Mouse (Mus musculus) intestine, postnatal 0 days (tissue): ENCODE data around the gene Prkcsh. TPM values are rescaled to one million over a fixed set of nuclear protein-coding genes. Genes with fewer than 3 reads are reported as not detected.

Source experiments
- ATAC-seq: fragments of 200-750 bp; cut with Nextera tagmentation; 2 replicates; pipeline ENCODE4 v1.8.0; 2017; ENCODE audit warnings: mild to moderate bottlenecking, moderate TSS enrichment, moderate library complexity
- H3K27ac ChIP-seq: fragments of 300-500 bp; sonication (generic); 2 replicates; pipeline ENCODE4 v1.5.1; 2014; ENCODE audit warnings: mild to moderate bottlenecking, low read depth, low read length, moderate library complexity
- H3K27me3 ChIP-seq: fragments of 300-500 bp; sonication (generic); replicated peaks from 2 replicates; pipeline ENCODE4 v1.6.1; 2014; ENCODE audit warnings: low read length, mixed read lengths; ENCODE audit not compliant: control insufficient read depth, insufficient read depth
- H3K36me3 ChIP-seq: fragments of 300-500 bp; sonication (generic); 2 replicates; pipeline ENCODE4 v1.6.1; 2014; ENCODE audit warnings: mild to moderate bottlenecking, moderate library complexity; ENCODE audit not compliant: control insufficient read depth, insufficient read depth
- H3K4me1 ChIP-seq: fragments of 300-500 bp; sonication (generic); replicated peaks from 2 replicates; pipeline ENCODE4 v1.6.1; 2014; ENCODE audit warnings: antibody characterized with exemption, low read length, mixed read lengths; ENCODE audit not compliant: control insufficient read depth, insufficient read depth
- H3K4me2 ChIP-seq: fragments of 300-500 bp; sonication (generic); replicated peaks from 2 replicates; pipeline ENCODE4 v1.6.1; 2014; ENCODE audit warnings: low read depth, mild to moderate bottlenecking, moderate library complexity
- H3K4me3 ChIP-seq: fragments of 300-500 bp; sonication (generic); 2 replicates; pipeline ENCODE4 v1.5.1; 2014; ENCODE audit warnings: low read depth, low read length
- H3K9ac ChIP-seq: fragments of 300-500 bp; sonication (generic); 2 replicates; pipeline ENCODE4 v1.6.1; 2014; ENCODE audit warnings: mild to moderate bottlenecking, low read depth, low read length
- H3K9me3 ChIP-seq: fragments of 300-500 bp; sonication (generic); 2 replicates; pipeline ENCODE4 v1.6.1; 2016; ENCODE audit warnings: mixed run types; ENCODE audit not compliant: control insufficient read depth
- CTCF ChIP-seq: sonication (generic); IDR thresholded peaks from 2 replicates; pipeline ENCODE4 v1.5.1; 2016; ENCODE audit warnings: low read depth, mild to moderate bottlenecking, control low read depth, antibody characterized with exemption, moderate library complexity
- WGBS: fragments of 180-500 bp; shearing (Covaris S2); extraction: QIAGEN DNeasy Blood & Tissue Kit; methylation state at CpG from one replicate; pipeline ENCODE4 v1.1.7; 2014; 5-methylcytosine and 5-hydroxymethylcytosine counted together
- polyA plus RNA-seq: library from polyadenylated mRNA; unstranded; fragments of >200 nt; fragmentation: Nextera tagmentation; extraction: Ambion mirVana; gene quantifications from 2 replicates; pipeline ENCODE4 v1.2.1, GENCODE M21; 2015

The Prkcsh gene
- 98.6 and 104 TPM in 2 replicates for polyA plus RNA-seq

DNA sequence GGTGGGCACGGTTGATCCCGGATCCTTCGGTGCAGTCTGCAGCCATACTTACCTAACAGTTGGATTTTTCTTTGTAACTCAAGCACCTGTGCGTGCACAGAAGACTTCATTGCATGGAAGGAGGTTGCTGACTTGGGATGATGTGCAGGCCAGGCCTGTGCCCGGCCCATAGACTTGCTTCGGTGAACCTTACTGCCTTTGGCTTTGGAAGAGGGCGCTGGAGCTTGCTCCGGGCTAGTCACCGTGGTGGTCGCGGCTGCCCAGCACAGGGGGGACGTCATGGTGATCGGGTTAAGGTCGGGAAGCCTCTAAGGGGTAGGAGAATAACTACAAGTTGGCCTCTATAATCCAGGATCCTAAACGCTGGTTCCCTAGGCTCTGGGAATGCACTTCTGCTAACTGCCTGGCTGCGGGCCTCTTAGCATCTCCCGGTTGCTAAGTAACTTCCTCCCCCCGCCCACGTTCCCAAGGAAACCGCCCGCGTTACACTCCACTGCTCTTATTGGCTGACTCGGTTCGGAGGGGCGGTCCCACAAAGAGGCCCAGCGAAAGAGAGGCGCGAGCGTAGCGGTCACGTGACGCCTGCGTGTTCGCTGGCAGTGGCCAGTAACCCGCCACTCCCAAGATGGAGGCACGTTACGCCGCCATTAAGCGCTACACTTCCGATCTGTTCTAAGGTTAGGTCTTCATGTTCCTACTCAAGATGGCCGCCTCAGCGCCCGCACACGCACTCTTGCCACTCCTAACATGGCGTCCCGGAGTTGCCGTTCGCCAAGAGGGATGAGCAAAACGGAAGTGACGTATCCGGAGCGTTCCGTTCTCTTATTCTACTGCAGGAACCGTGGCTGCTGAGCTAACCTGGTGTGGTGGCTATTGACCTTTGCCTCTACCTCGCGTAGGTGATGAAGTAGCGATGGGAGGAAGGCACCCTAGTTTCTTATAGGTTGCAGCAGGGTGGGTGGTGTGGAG, at the start of gene Prkcsh, which contains the start of gene Ccdc151:
Gene Prkcsh (plus strand): TSS at position 613 of the 969 bp plus-strand sequence.
Gene Ccdc151 (minus strand): TSS at position 441 of the 969 bp plus-strand sequence.
- H3K4me3 ChIP-seq, result peak within 1 kb of the TSS; percentile 70
- H3K4me2 ChIP-seq, result peak within 1 kb of the TSS; percentile 80
- ATAC-seq, result peak; percentile 99
- peaks cover 4% of the 10 kb centered on the region for H3K4me1 ChIP-seq
- H3K27me3 ChIP-seq, result no peaks in the 10 kb centered on the region
- peak within 1 kb of the TSS; percentile 82 for H3K27ac ChIP-seq
- WGBS, result 7% methylated on average over 57 of the region's 57 CpGs
- TF ChIP-seq CTCF, result no peak
- H3K36me3 ChIP-seq, result peaks cover 29% of the 10 kb centered on the region
- H3K9ac ChIP-seq, result peak within 1 kb of the TSS; percentile 59
- H3K9me3 ChIP-seq, result no peaks in the 10 kb centered on the region

DNA sequence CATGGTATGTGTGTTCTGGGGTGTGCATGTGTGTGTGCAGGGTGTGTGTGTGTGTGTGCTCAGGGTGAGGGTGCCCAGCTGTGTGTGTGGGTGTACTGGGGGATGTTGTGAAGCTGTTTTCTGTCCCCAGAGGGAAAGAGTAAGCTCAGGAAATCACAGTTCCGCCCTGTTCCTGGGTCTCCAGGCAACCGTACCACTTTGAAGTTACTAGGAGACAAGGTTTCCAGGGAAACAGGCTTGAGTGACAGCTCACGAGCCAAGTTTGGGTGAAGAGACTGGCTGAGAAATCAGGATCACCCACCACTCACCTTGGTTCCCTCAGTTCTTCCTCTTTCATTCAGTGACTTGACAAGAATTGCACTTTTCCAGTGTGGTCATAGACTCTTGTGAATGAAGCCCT, 49.0 kb upstream of the Prkcsh start:
- no peak for TF ChIP-seq CTCF
- no peak overlapping the region for H3K9ac ChIP-seq
- 18% methylated on average over 3 of the region's 3 CpGs for WGBS
- H3K36me3 ChIP-seq, result no peaks in the 10 kb centered on the region
- H3K27me3 ChIP-seq, result no peaks in the 10 kb centered on the region
- ATAC-seq, result no peak
- no peak overlapping the region for H3K4me3 ChIP-seq
- no peak overlapping the region for H3K4me2 ChIP-seq
- no peaks in the 10 kb centered on the region for H3K4me1 ChIP-seq
- H3K27ac ChIP-seq, result no peak overlapping the region
- no peaks in the 10 kb centered on the region for H3K9me3 ChIP-seq

DNA sequence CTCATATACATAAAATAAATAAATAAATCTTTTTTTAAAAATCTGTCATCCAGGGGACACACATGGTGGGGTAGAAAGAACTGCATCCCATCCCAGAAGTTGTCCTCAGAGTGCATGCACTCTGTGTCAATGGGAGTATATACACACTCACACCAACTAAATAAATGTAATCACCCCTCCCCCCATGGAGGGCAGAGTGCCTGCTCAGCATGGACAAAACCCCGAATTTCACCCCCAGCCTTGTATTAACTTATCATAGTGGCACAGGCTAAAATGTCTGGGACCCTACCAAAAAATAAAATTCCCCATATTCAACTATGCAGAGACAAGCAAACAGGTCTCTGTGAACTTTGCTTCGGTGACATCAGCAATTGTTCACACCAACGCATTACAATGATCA, 48.0 kb upstream of the Prkcsh start:
- Histone ChIP-seq H3K4me2 (peak overlapping the region; percentile 53; the same call in 1 of the 2 replicates), H3K27me3 (no peaks in the 10 kb centered on the region; the same call in 1 of the 2 replicates), H3K9me3 (no peaks in the 10 kb centered on the region), H3K9ac (no peak overlapping the region), H3K4me1 (no peaks in the 10 kb centered on the region), H3K27ac (no peak overlapping the region), H3K36me3 (no peaks in the 10 kb centered on the region), H3K4me3 (no peak overlapping the region)
- ATAC-seq, result no peak
- 59% methylated on average over 3 of the region's 3 CpGs for WGBS
- no peak for TF ChIP-seq CTCF

DNA sequence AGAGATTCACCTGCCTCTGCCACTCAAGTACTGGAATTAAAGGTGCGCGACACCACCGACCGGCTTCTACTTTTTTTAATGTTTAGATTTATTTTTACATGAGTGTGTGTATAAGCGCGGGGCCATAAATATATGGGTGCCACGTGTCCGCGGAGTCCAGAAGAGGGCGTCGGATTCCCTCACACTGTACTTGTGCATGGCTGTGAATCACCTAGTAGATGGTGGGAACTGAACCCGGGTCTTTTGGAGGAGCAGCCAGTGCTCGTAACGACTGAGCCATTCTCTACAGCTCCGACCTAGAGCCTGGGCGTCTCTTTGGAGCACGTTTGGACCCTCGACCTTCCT, 47.4 kb upstream of the Prkcsh start:
- Histone ChIP-seq H3K36me3 (no peaks in the 10 kb centered on the region), H3K9ac (no peak overlapping the region), H3K4me3 (peak overlapping the region; percentile 67), H3K27ac (peak overlapping the region; percentile 1; the same call in 1 of the 2 replicates), H3K9me3 (no peaks in the 10 kb centered on the region), H3K4me2 (peak overlapping the region; percentile 53), H3K27me3 (peaks cover under 1% of the 10 kb centered on the region; the same call in 1 of the 2 replicates), H3K4me1 (no peaks in the 10 kb centered on the region)
- TF ChIP-seq CTCF, result peak; percentile 62
- under 1% methylated on average over 18 of the region's 18 CpGs for WGBS
- ATAC-seq, result peak; percentile 50

DNA sequence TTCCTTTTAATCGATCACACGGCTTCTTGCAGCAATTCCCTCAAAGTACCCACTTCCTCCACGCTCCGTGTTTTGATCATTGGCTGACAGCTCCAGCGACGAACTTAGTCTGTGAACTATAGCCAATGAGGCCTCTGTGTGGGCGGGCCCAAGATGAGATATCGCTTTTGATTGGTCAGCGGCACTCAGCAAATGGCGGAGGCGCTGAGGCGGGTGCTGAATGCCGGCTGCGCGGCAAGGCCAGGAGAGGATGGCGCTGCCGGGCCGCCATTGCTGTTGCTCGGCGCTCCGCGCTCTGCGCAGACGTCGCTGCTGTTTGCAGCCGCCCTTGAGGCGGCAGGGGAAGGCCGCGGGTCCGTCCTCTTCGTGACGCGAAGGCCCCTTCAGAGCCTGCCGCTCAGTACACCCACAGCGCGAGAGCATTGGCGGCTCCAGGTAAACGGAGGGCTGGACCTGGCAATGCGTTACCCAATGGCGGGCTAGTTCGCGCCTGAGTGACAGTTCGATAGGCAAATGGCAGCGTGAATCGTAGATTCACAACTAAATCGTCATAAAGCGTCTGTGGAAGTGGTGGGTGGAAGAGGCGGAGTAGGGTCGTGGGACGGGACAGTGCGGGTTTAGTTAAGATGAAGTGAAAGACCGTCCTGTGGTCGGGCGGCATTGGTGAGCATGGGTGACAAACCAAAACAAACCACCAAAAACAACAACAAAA, 46.9 kb upstream of the Prkcsh start, which contains the start of gene Swsap1:
Gene Swsap1 (plus strand): TSS at position 186 of the 712 bp plus-strand sequence.
- H3K27ac ChIP-seq, result peak within 1 kb of the TSS; percentile 85
- peak within 1 kb of the TSS; percentile 53 for H3K4me2 ChIP-seq
- TF ChIP-seq CTCF, result no peak
- no peaks in the 10 kb centered on the region for H3K36me3 ChIP-seq
- peaks cover 6% of the 10 kb centered on the region; the same call in 1 of the 2 replicates for H3K27me3 ChIP-seq
- H3K4me3 ChIP-seq, result peak within 1 kb of the TSS; percentile 67
- H3K4me1 ChIP-seq, result no peaks in the 10 kb centered on the region
- H3K9ac ChIP-seq, result peak within 1 kb of the TSS; percentile 60
- ATAC-seq, result peak; percentile 98
- whole genome bisulfite sequencing, result under 1% methylated on average over 54 of the region's 54 CpGs
- no peaks in the 10 kb centered on the region for H3K9me3 ChIP-seq

DNA sequence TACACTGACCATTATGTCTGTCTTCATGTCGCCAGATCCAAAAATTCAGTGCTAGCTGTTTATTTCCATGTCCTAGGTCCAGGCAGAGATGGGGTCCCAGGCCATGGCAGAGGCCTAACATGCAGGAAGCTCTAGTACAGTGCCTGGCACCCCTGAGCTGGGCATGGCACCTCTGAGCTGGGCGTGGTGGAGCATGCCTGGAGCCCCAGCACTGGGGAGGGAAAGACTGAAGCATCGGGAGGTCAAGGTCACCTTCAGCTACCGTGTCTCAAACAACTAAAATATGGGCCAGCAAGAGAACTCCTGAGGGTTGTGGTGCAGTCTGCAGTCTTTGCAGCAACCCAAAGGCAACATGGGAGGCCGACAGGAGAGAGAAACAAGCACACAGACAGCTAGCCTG, 44.2 kb upstream of the Prkcsh start:
- Histone ChIP-seq H3K4me1 (no peaks in the 10 kb centered on the region; the same call in 1 of the 2 replicates), H3K9ac (no peak overlapping the region), H3K4me3 (no peak overlapping the region), H3K9me3 (no peaks in the 10 kb centered on the region), H3K36me3 (no peaks in the 10 kb centered on the region), H3K4me2 (no peak overlapping the region), H3K27ac (no peak overlapping the region), H3K27me3 (peaks cover 31% of the 10 kb centered on the region)
- TF ChIP-seq CTCF, result no peak
- ATAC-seq, result no peak
- 80% methylated on average over 5 of the region's 5 CpGs for WGBS
